Mouse (Mus musculus) hindbrain, embryonic 13.5 days (tissue): ENCODE results near the gene Trim30a. TPM values are rescaled to one million over a fixed set of nuclear protein-coding genes. Genes with fewer than 3 reads are reported as not detected.
"Not testable (repeated sequence)": the region's sequence is repeated elsewhere in the genome, so short reads cannot be mapped to it uniquely, and the experiment has no call there.

Experiments used
- ATAC-seq: fragments of 200-750 bp; cut with Nextera tagmentation; 2 replicates; pipeline ENCODE4 v1.8.0; 2017; ENCODE audit warnings: moderate TSS enrichment; ENCODE audit not compliant: low FRiP score
- H3K27ac ChIP-seq: fragments of 300-500 bp; sonication (generic); 2 replicates; pipeline ENCODE4 v1.5.1; 2015; ENCODE audit warnings: inconsistent platforms, mild to moderate bottlenecking, moderate library complexity
- H3K27me3 ChIP-seq: fragments of 300-500 bp; sonication (generic); 2 replicates; pipeline ENCODE4 v1.6.1; 2015; ENCODE audit warnings: mild to moderate bottlenecking, inconsistent platforms
- H3K36me3 ChIP-seq: fragments of 300-500 bp; sonication (generic); 2 replicates; pipeline ENCODE4 v1.6.1; 2015; ENCODE audit warnings: mild to moderate bottlenecking, inconsistent platforms
- H3K4me1 ChIP-seq: fragments of 300-500 bp; sonication (generic); replicated peaks from 2 replicates; pipeline ENCODE4 v1.6.1; 2015; ENCODE audit warnings: inconsistent platforms
- H3K4me2 ChIP-seq: fragments of 300-500 bp; sonication (generic); 2 replicates; pipeline ENCODE4 v1.6.1; 2015; ENCODE audit warnings: inconsistent platforms, mild to moderate bottlenecking, moderate library complexity
- H3K4me3 ChIP-seq: fragments of 300-500 bp; sonication (generic); 2 replicates; pipeline ENCODE4 v1.5.1; 2015; ENCODE audit warnings: mild to moderate bottlenecking, inconsistent platforms
- H3K9ac ChIP-seq: fragments of 300-500 bp; sonication (generic); 2 replicates; pipeline ENCODE4 v1.6.1; 2015; ENCODE audit warnings: mild to moderate bottlenecking, inconsistent platforms
- H3K9me3 ChIP-seq: fragments of 300-500 bp; sonication (generic); 2 replicates; pipeline ENCODE4 v1.6.1; 2016; ENCODE audit warnings: inconsistent platforms
- WGBS: fragments of 180-500 bp; shearing (Covaris S2); methylation state at CpG from one replicate; pipeline ENCODE4 v1.1.7; 2015; 5-methylcytosine and 5-hydroxymethylcytosine counted together
- polyA plus RNA-seq: library from polyadenylated mRNA; unstranded; fragments of >200 nt; fragmentation: Nextera tagmentation; extraction: Ambion mirVana; gene quantifications from 2 replicates; pipeline ENCODE4 v1.2.1, GENCODE M21; 2015

Trim30a gene
- 0.71 and 0.84 TPM in 2 replicates for polyA plus RNA-seq

GRCm38 (mm10) chr7:104465065-104465744, at the start of gene Trim30a:
Gene Trim30a, minus strand, starts transcription at chr7:104465193.
- H3K4me1 ChIP-seq = no peaks in the 10 kb centered on the region
- 85% methylated on average over 3 of the region's 3 CpGs for WGBS

GRCm38 (mm10) chr7:104507421-104508065, 42.5 kb upstream of the Trim30a start, which contains the start of gene Trim30d:
Gene Trim30d, minus strand, starts transcription at chr7:104507849.
- H3K27me3 ChIP-seq = not testable (repeated sequence)

More at GRCm38 (mm10) chr7:104465065-104465744, at the start of gene Trim30a:
- no peaks in the 10 kb centered on the region for H3K36me3 ChIP-seq
- H3K9me3 ChIP-seq = no peaks in the 10 kb centered on the region
- no peaks in the 10 kb centered on the region for H3K27me3 ChIP-seq
- no peak within 1 kb of the TSS for H3K27ac ChIP-seq
- ATAC-seq = no peak
- no peak within 1 kb of the TSS for H3K4me3 ChIP-seq
- no peak within 1 kb of the TSS for H3K4me2 ChIP-seq
- H3K9ac ChIP-seq = no peak within 1 kb of the TSS

GRCm38 (mm10) chr7:104501589-104502371, 36.8 kb upstream of the Trim30a start:
- Histone ChIP-seq H3K9ac (peak overlapping the region; percentile 63; the same call in 1 of the 2 replicates), H3K27me3 (peaks cover 6% of the 10 kb centered on the region), H3K27ac (no peak overlapping the region), H3K36me3 (no peaks in the 10 kb centered on the region), H3K4me2 (peak overlapping the region; percentile 62), H3K4me3 (peak overlapping the region; percentile 52), H3K4me1 (no peaks in the 10 kb centered on the region), H3K9me3 (no peaks in the 10 kb centered on the region)
- 2% methylated on average over 57 of the region's 59 CpGs for WGBS
- peak; percentile 93 for ATAC-seq

More at GRCm38 (mm10) chr7:104507421-104508065, 42.5 kb upstream of the Trim30a start, which contains the start of gene Trim30d:
- ATAC-seq, H3K4me1 ChIP-seq, H3K4me3 ChIP-seq, H3K4me2 ChIP-seq, H3K36me3 ChIP-seq, H3K27ac ChIP-seq, H3K9ac ChIP-seq, H3K9me3 ChIP-seq: not testable (repeated sequence)

GRCm38 (mm10) chr7:104501186-104501585, 36.2 kb upstream of the Trim30a start:
- ATAC-seq = 0 out of 2 replicates have a peak, but pooled peaks have one; percentile 10
- 72% methylated on average over 6 of the region's 6 CpGs for WGBS
- not testable (repeated sequence) for H3K27me3 ChIP-seq, H3K4me1 ChIP-seq, H3K27ac ChIP-seq, H3K9ac ChIP-seq, H3K4me3 ChIP-seq, H3K9me3 ChIP-seq, H3K4me2 ChIP-seq, H3K36me3 ChIP-seq

GRCm38 (mm10) chr7:104499464-104499863, 34.5 kb upstream of the Trim30a start:
- not testable (repeated sequence) for H3K27me3 ChIP-seq, H3K4me3 ChIP-seq, H3K9ac ChIP-seq, ATAC-seq, H3K36me3 ChIP-seq, H3K27ac ChIP-seq, H3K4me1 ChIP-seq, H3K9me3 ChIP-seq, H3K4me2 ChIP-seq
- 74% methylated on average over 7 of the region's 8 CpGs for WGBS

GRCm38 (mm10) chr7:104445961-104446645, 18.9 kb downstream of the Trim30a start:
- H3K4me1 ChIP-seq = no peaks in the 10 kb centered on the region
- no peaks in the 10 kb centered on the region for H3K36me3 ChIP-seq
- ATAC-seq = no peak
- no peak overlapping the region for H3K4me2 ChIP-seq
- H3K27ac ChIP-seq = no peak overlapping the region
- no peaks in the 10 kb centered on the region for H3K9me3 ChIP-seq
- no peaks in the 10 kb centered on the region for H3K27me3 ChIP-seq
- 59% methylated on average over 2 of the region's 2 CpGs for WGBS
- no peak overlapping the region for H3K4me3 ChIP-seq
- H3K9ac ChIP-seq = no peak overlapping the region

GRCm38 (mm10) chr7:104404460-104404950, 60.5 kb downstream of the Trim30a start:
- no peaks in the 10 kb centered on the region for H3K4me1 ChIP-seq
- H3K4me2 ChIP-seq = no peak overlapping the region
- WGBS = 94% methylated on average over 3 of the region's 3 CpGs
- no peak overlapping the region for H3K4me3 ChIP-seq
- H3K27ac ChIP-seq = no peak overlapping the region
- H3K27me3 ChIP-seq = no peaks in the 10 kb centered on the region
- no peak overlapping the region for H3K9ac ChIP-seq
- ATAC-seq = no peak
- no peaks in the 10 kb centered on the region for H3K36me3 ChIP-seq
- H3K9me3 ChIP-seq = no peaks in the 10 kb centered on the region

GRCm38 (mm10) chr7:104401140-104401539, 63.9 kb downstream of the Trim30a start:
- H3K36me3 ChIP-seq = no peaks in the 10 kb centered on the region
- H3K9me3 ChIP-seq = no peaks in the 10 kb centered on the region
- no peak overlapping the region for H3K9ac ChIP-seq
- H3K27ac ChIP-seq = no peak overlapping the region
- ATAC-seq = no peak
- H3K4me3 ChIP-seq = no peak overlapping the region
- no peak overlapping the region for H3K4me2 ChIP-seq
- no peaks in the 10 kb centered on the region for H3K27me3 ChIP-seq
- no peaks in the 10 kb centered on the region for H3K4me1 ChIP-seq

GRCm38 (mm10) chr7:104400698-104401097, 64.3 kb downstream of the Trim30a start, which contains the start of gene Trim30c:
Gene Trim30c, minus strand, starts transcription at chr7:104400837.
- no peaks in the 10 kb centered on the region for H3K9me3 ChIP-seq
- no peak within 1 kb of the TSS for H3K9ac ChIP-seq
- WGBS = 78% methylated on average over 1 of the region's 1 CpGs
- ATAC-seq = no peak
- H3K4me3 ChIP-seq = no peak within 1 kb of the TSS
- no peaks in the 10 kb centered on the region for H3K4me1 ChIP-seq
- H3K4me2 ChIP-seq = no peak within 1 kb of the TSS
- no peak within 1 kb of the TSS for H3K27ac ChIP-seq
- H3K36me3 ChIP-seq = no peaks in the 10 kb centered on the region
- no peaks in the 10 kb centered on the region for H3K27me3 ChIP-seq

GRCm38 (mm10) chr7:104398492-104398891, 66.5 kb downstream of the Trim30a start:
- H3K27me3 ChIP-seq = no peaks in the 10 kb centered on the region
- H3K36me3 ChIP-seq = no peaks in the 10 kb centered on the region
- no peak overlapping the region for H3K9ac ChIP-seq
- no peak overlapping the region for H3K27ac ChIP-seq
- H3K4me3 ChIP-seq = no peak overlapping the region
- 79% methylated on average over 1 of the region's 1 CpGs for WGBS
- H3K4me1 ChIP-seq = no peaks in the 10 kb centered on the region
- no peaks in the 10 kb centered on the region for H3K9me3 ChIP-seq
- H3K4me2 ChIP-seq = no peak overlapping the region
- ATAC-seq = no peak

GRCm38 (mm10) chr7:104369736-104370414, 95.1 kb downstream of the Trim30a start, which contains the start of gene Trim30b:
Gene Trim30b, minus strand, starts transcription at chr7:104369884.
- Histone ChIP-seq H3K9ac (no peak within 1 kb of the TSS), H3K9me3 (no peaks in the 10 kb centered on the region), H3K4me2 (no peak within 1 kb of the TSS), H3K4me1 (no peaks in the 10 kb centered on the region), H3K4me3 (no peak within 1 kb of the TSS), H3K36me3 (no peaks in the 10 kb centered on the region), H3K27me3 (no peaks in the 10 kb centered on the region), H3K27ac (no peak within 1 kb of the TSS)
- 71% methylated on average over 1 of the region's 1 CpGs for WGBS
- no peak for ATAC-seq
